Comparison of ENCODE assay signal across 8 mouse cellular contexts in the genomic region with DNA sequence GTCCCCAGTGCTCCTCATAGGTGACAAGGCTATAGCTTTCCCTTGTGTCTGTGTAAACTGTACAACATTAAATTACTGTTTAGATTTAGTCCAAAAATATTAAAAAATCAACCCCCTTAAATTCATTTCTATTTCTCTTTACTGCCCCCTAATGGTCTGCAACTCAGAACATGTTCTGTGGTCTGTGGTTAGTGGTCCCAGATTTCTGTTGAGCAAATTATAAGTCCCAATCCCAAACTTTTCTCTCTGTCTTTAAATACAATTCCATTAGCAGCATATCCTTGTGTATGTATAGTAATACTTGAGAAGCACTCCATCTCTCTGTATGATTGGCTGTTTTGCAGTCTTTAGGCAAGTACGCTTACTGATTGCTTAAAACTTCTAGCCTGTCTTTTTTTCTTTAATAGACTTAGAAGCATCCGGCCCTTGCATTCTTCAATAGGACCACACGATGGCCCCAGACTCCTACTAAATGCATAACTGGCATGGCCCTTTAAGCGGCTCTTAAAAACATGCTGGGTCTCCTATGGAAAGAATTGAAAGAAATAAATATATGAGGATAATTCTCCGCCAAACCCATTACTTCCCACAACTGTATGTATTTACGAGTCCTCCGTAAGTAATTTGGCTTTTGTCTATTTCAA. TPM values are rescaled to one million over a fixed set of nuclear protein-coding genes. Genes with fewer than 3 reads are reported as not detected.
DNase-seq lines count a peak whose midpoint lies in the region; ATAC-seq lines count a peak whose summit lies in the region.

No protein-coding gene starts in this region.

- no peak overlapping the region for H3K4me2 ChIP-seq in midbrain, embryonic 14.5 days (ENCODE audit: low read length)

- 50% methylated on average over 7 of the region's 7 CpGs for WGBS in midbrain, embryonic 14.5 days

- H3K9ac ChIP-seq in midbrain, embryonic 14.5 days (replicated peaks; ENCODE audit: low read length), result no peak overlapping the region

- no peak overlapping the region for H3K4me3 ChIP-seq in midbrain, embryonic 14.5 days (replicated peaks; ENCODE audit: low read depth, low read length)

- ATAC-seq in cerebellum, adult (ENCODE audit: insufficient number of reproducible peaks, low FRiP score, low TSS enrichment), result no peak
- ATAC-seq in midbrain, embryonic 14.5 days (ENCODE audit: low FRiP score, low TSS enrichment), result peak; percentile 34; the same call in 1 of the 2 replicates

- H3K9me3 ChIP-seq in midbrain, embryonic 14.5 days (ENCODE audit: control insufficient read depth, low read length), result no peaks in the 10 kb centered on the region

- H3K27ac ChIP-seq in midbrain, embryonic 14.5 days (replicated peaks; ENCODE audit: low read depth, low read length), result no peak overlapping the region

- intact Hi-C loops in heart, postnatal 10 days (cut with DNase I), result loop anchor here (5.0 kb wide), 1 partner anchor 87 kb away; no protein-coding TSS in a partner anchor

- peak; percentile 53 to 59 for DNase-seq in cerebellum, postnatal 14 days
- DNase-seq in 3T3-L1 (ENCODE audit: low read depth, low spot score), result peak; percentile 80
- DNase-seq in adrenal gland, postnatal 14 days, result peak; percentile 56
- peak; percentile 45 to 62 for DNase-seq in heart, postnatal 10 days
- peak; percentile 60 for DNase-seq in layer of hippocampus, adult 11-12 months (ENCODE audit: low spot score)
- peak; percentile 86 for DNase-seq in midbrain, embryonic 14.5 days
- peak; percentile 14 to 20 for DNase-seq in thymus, postnatal 36 days

- no peaks in the 10 kb centered on the region for H3K27me3 ChIP-seq in midbrain, embryonic 14.5 days (ENCODE audit: control insufficient read depth, insufficient read depth, low read length)

- no peaks in the 10 kb centered on the region for H3K4me1 ChIP-seq in midbrain, embryonic 14.5 days (ENCODE audit: control insufficient read depth, insufficient read depth, low read length)

- H3K36me3 ChIP-seq in midbrain, embryonic 14.5 days (ENCODE audit: control insufficient read depth, insufficient read depth, low read length), result no peaks in the 10 kb centered on the region

RNA-seq across cellular contexts. Expression of a gene that starts 40.3 kb away (rescaled TPM):
- 50.8 and 57.1 TPM in 2 replicates for total RNA-seq in adrenal gland, postnatal 14 days (2021)
- 10 to 100 TPM; 67.3 to 78.2 TPM for total RNA-seq in heart, postnatal 10 days (2021)
- 241 and 275 TPM in 2 replicates for polyA plus RNA-seq in midbrain, embryonic 14.5 days (2014; fragmentation: Nextera tagmentation; extraction: Ambion mirVana)

Comparison
In these comparisons a context has a peak if more than half of its experiments do, and no peak if none do; other contexts are left out.
1. DNase-seq: peak in every context shown above with its lines; median percentile 86 in midbrain, embryonic 14.5 days; 80 in 3T3-L1; 60 in layer of hippocampus, adult 11-12 months; 56 in cerebellum, postnatal 14 days; 56 in adrenal gland, postnatal 14 days; 54 in heart, postnatal 10 days; 17 in thymus, postnatal 36 days.